Mouse (Mus musculus) stomach, embryonic 14.5 days (tissue): ENCODE measurements around the gene Gm17545. TPM values are rescaled to one million over a fixed set of nuclear protein-coding genes. Genes with fewer than 3 reads are reported as not detected.

Source experiments
- polyA plus RNA-seq: library from polyadenylated mRNA; unstranded; fragments of >200 nt; fragmentation: Nextera tagmentation; extraction: Ambion mirVana; gene quantifications from 2 replicates; pipeline ENCODE4 v1.2.1, GENCODE M21; 2014

Gm17545 gene
- polyA plus RNA-seq, 1 experiment from 2014 or later: not detected

Other genes with a start within 250 kb of the Gm17545 start
- 37.2 and 40.7 TPM in 2 replicates for gene Zfp809, start 228.6 kb upstream of the Gm17545 start, polyA plus RNA-seq
- 5.4 and 5.9 TPM in 2 replicates for gene Zfp599, start 194.4 kb upstream of the Gm17545 start, polyA plus RNA-seq
- gene Zfp810, start 146.6 kb upstream of the Gm17545 start, polyA plus RNA-seq: 21.1 and 22.7 TPM in 2 replicates
- 64.0 and 64.7 TPM in 2 replicates for gene Anln, start 65.1 kb upstream of the Gm17545 start, polyA plus RNA-seq
- gene 9530077C05Rik, start 42.8 kb upstream of the Gm17545 start, polyA plus RNA-seq: 5.9 and 6.2 TPM in 2 replicates
- 79.1 and 84.9 TPM in 2 replicates for gene Rp9, start 15.5 kb downstream of the Gm17545 start, polyA plus RNA-seq
- 16.0 and 16.2 TPM in 2 replicates for gene Bbs9, start 21.4 kb downstream of the Gm17545 start, polyA plus RNA-seq